ENCODE assay signal across 23 mouse cellular contexts in genomic region chr6:142362036-142362435, GRCm38 (mm10). TPM values are rescaled to one million over a fixed set of nuclear protein-coding genes. Genes with fewer than 3 reads are reported as not detected.
"Had no signal": no experiment of that assay in that cellular context is flagged by ENCODE, and none has a peak within 500 bp of the region (broad histone marks: within the 10 kb centered on the region; RNA-seq: fewer than 3 reads in every experiment).

No protein-coding gene starts in this region.

- DNase-seq: gastrocnemius, postnatal 14 days; gastrocnemius, postnatal 36 days; heart, adult 11 months; heart, adult 2 months; heart, postnatal 14 days; heart, postnatal 36 days; kidney, adult 18-20 months; kidney, adult 8-10 months; kidney, postnatal 10 days; kidney, postnatal 25 days; kidney, postnatal 4 days; liver; liver, embryonic 13.5 days had no signal

- ATAC-seq: intestine, postnatal 0 days had no signal

RNA-seq across cellular contexts. Expression of gene Slco1a5, which starts 39.3 kb away (rescaled TPM):
- polyA plus RNA-seq: heart, embryonic 11.5 days; heart, embryonic 13.5 days; heart, embryonic 15.5 days; heart, postnatal 0 days; intestine, embryonic 15.5 days; intestine, postnatal 0 days; kidney, embryonic 16.5 days; limb, embryonic 12.5 days; liver, embryonic 11.5 days; liver, embryonic 13.5 days; liver, embryonic 15.5 days had no signal

RNA-seq across cellular contexts. Expression of gene Spx, which starts 51.2 kb away (rescaled TPM):
- polyA plus RNA-seq: intestine, postnatal 0 days had no signal
